ENCODE assay signal across 14 mouse cellular contexts in the genomic region with DNA sequence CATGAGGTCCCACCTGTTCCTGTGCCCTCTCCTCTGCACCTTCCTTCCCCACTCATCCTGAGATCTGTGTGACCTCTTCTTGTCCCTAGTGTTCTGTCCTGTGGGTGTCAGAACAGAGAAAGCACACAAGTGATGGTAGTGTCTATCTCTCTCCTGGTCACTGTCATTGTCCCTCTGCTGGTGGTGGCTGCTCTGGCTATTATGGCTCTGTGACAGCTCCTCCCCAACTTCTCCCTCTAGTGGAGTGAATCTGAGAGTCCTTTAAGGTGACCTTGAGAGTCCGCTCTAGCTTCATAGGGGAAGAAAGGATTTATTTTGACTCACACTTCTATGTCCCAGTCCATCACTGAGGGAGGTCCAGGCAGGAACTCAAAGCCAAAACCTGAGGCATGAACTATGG.
DNase-seq lines count a peak whose midpoint lies in the region; ATAC-seq and TF ChIP-seq lines count a peak whose summit lies in the region.
"Had no signal": no experiment of that assay in that cellular context is flagged by ENCODE, and none has a peak within 500 bp of the region (broad histone marks: within the 10 kb centered on the region; RNA-seq: fewer than 3 reads in every experiment).

No protein-coding gene starts in this region.

- H3K9me3 ChIP-seq in intestine, postnatal 0 days (ENCODE audit: control insufficient read depth) = no peaks in the 10 kb centered on the region
- no peaks in the 10 kb centered on the region for H3K9me3 ChIP-seq in intestine, embryonic 15.5 days
- no peaks in the 10 kb centered on the region for H3K9me3 ChIP-seq in midbrain, embryonic 11.5 days (ENCODE audit: control insufficient read depth, low read length)
- H3K9me3 ChIP-seq: G1E; lung, embryonic 15.5 days; midbrain, embryonic 12.5 days had no signal

- no peak overlapping the region for H3K4me2 ChIP-seq in intestine, postnatal 0 days (replicated peaks; ENCODE audit: low read depth)
- H3K4me2 ChIP-seq in intestine, embryonic 15.5 days (replicated peaks) = no peak overlapping the region
- no peak overlapping the region for H3K4me2 ChIP-seq in midbrain, embryonic 11.5 days
- H3K4me2 ChIP-seq: lung, embryonic 15.5 days; midbrain, embryonic 12.5 days had no signal

- H3K36me3 ChIP-seq in intestine, postnatal 0 days (ENCODE audit: control insufficient read depth, insufficient read depth) = no peaks in the 10 kb centered on the region
- no peaks in the 10 kb centered on the region for H3K36me3 ChIP-seq in intestine, embryonic 15.5 days
- no peaks in the 10 kb centered on the region for H3K36me3 ChIP-seq in spleen, adult 2 months (ENCODE audit: control insufficient read depth, insufficient read depth, low read length)
- H3K36me3 ChIP-seq in midbrain, embryonic 11.5 days (ENCODE audit: control insufficient read depth, insufficient read depth, low read length) = no peaks in the 10 kb centered on the region
- H3K36me3 ChIP-seq: G1E; lung, embryonic 15.5 days; midbrain, embryonic 12.5 days had no signal

- no peaks in the 10 kb centered on the region for H3K4me1 ChIP-seq in intestine, postnatal 0 days (replicated peaks; ENCODE audit: control insufficient read depth, insufficient read depth, low read length)
- H3K4me1 ChIP-seq in intestine, embryonic 15.5 days (replicated peaks) = 0 out of 2 replicates have a peak, but pooled peaks cover 4% of the 10 kb centered on the region
- H3K4me1 ChIP-seq in spleen, adult 2 months (ENCODE audit: control insufficient read depth, insufficient read depth, insufficient read length) = 0 out of 2 replicates have a peak, but pooled peaks cover 3% of the 10 kb centered on the region
- H3K4me1 ChIP-seq in bone marrow, adult 2 months (ENCODE audit: control insufficient read depth, insufficient read depth, low read length) = no peaks in the 10 kb centered on the region
- no peaks in the 10 kb centered on the region; the same call in 1 of the 2 replicates for H3K4me1 ChIP-seq in midbrain, embryonic 11.5 days (ENCODE audit: control insufficient read depth, insufficient read depth, low read length)

- peak; percentile 45 for TF ChIP-seq CTCF in intestine, postnatal 0 days (IDR thresholded peaks at IDR 0.05; ENCODE audit: low read depth)
- TF ChIP-seq CTCF in spleen, adult 2 months (IDR thresholded peaks at IDR 0.05; ENCODE audit: extremely low read depth, insufficient read depth, insufficient read length, insufficient replicate concordance) = peak; percentile 5; the same call in 1 of the 2 replicates
- TF ChIP-seq CTCF in bone marrow, adult 2 months (IDR thresholded peaks at IDR 0.05; ENCODE audit: control insufficient read depth, insufficient read depth, low read length) = peak; percentile 17; the same call in 1 of the 2 replicates

- no peak overlapping the region for H3K27ac ChIP-seq in intestine, postnatal 0 days (ENCODE audit: low read depth, low read length)
- H3K27ac ChIP-seq in intestine, embryonic 15.5 days = no peak overlapping the region
- H3K27ac ChIP-seq in spleen, adult 2 months (ENCODE audit: insufficient read depth, low read length) = no peak overlapping the region
- no peak overlapping the region for H3K27ac ChIP-seq in bone marrow, adult 2 months (ENCODE audit: control insufficient read depth, insufficient read depth, low read depth, low read length, poor library complexity)
- no peak overlapping the region for H3K27ac ChIP-seq in midbrain, embryonic 11.5 days (ENCODE audit: low read depth, low read length)
- H3K27ac ChIP-seq: lung, embryonic 15.5 days; midbrain, embryonic 12.5 days had no signal

- no peak for TF ChIP-seq POLR2A in spleen, adult 2 months (IDR thresholded peaks at IDR 0.05; ENCODE audit: low read depth, low read length)
- TF ChIP-seq POLR2A in bone marrow, adult 2 months (IDR thresholded peaks at IDR 0.05; ENCODE audit: borderline replicate concordance, control insufficient read depth, low read depth, low read length) = no peak

- H3K4me3 ChIP-seq in intestine, postnatal 0 days (ENCODE audit: low read depth, low read length) = no peak overlapping the region
- no peak overlapping the region for H3K4me3 ChIP-seq in intestine, embryonic 15.5 days (replicated peaks)
- no peak overlapping the region for H3K4me3 ChIP-seq in spleen, adult 2 months (ENCODE audit: extremely low read depth, insufficient read depth, insufficient read length)
- no peak overlapping the region for H3K4me3 ChIP-seq in bone marrow, adult 2 months (replicated peaks; ENCODE audit: control insufficient read depth, low read depth, low read length)
- no peak overlapping the region for H3K4me3 ChIP-seq in midbrain, embryonic 11.5 days (ENCODE audit: low read depth, low read length)
- H3K4me3 ChIP-seq: lung, embryonic 15.5 days; midbrain, embryonic 12.5 days had no signal

- H3K27me3 ChIP-seq in intestine, postnatal 0 days (replicated peaks; ENCODE audit: control insufficient read depth, insufficient read depth, low read length) = no peaks in the 10 kb centered on the region
- H3K27me3 ChIP-seq in intestine, embryonic 15.5 days (replicated peaks) = no peaks in the 10 kb centered on the region
- H3K27me3 ChIP-seq in spleen, adult 2 months (ENCODE audit: control insufficient read depth, insufficient read depth, low read length) = no peaks in the 10 kb centered on the region
- no peaks in the 10 kb centered on the region for H3K27me3 ChIP-seq in midbrain, embryonic 11.5 days (ENCODE audit: control insufficient read depth, insufficient read depth, low read length)
- H3K27me3 ChIP-seq: lung, embryonic 15.5 days had no signal

- ATAC-seq in intestine, postnatal 0 days = no peak
- ATAC-seq in intestine, embryonic 15.5 days = no peak
- ATAC-seq in midbrain, embryonic 11.5 days (ENCODE audit: low FRiP score) = no peak

- no peak overlapping the region for H3K9ac ChIP-seq in intestine, postnatal 0 days (ENCODE audit: low read depth, low read length)
- H3K9ac ChIP-seq in intestine, embryonic 15.5 days = no peak overlapping the region
- H3K9ac ChIP-seq in midbrain, embryonic 11.5 days (ENCODE audit: low read length) = no peak overlapping the region
- H3K9ac ChIP-seq: lung, embryonic 15.5 days; midbrain, embryonic 12.5 days had no signal

- WGBS in intestine, postnatal 0 days = 90% methylated on average over 1 of the region's 1 CpGs
- 93% methylated on average over 1 of the region's 1 CpGs for WGBS in intestine, embryonic 15.5 days
- WGBS in spleen, adult 2 months = 82% methylated on average over 1 of the region's 1 CpGs
- WGBS in bone marrow, adult 2 months = 88% methylated on average over 1 of the region's 1 CpGs
- 91% methylated on average over 1 of the region's 1 CpGs for WGBS in midbrain, embryonic 11.5 days

- no peak for DNase-seq in spleen, adult 2 months (ENCODE audit: low read depth in 1 of 2, low spot score in 2 of 2)
- DNase-seq in spleen, postnatal 4 days (ENCODE audit: low spot score in 2 of 2) = no peak
- DNase-seq in layer of hippocampus, postnatal 25 days (ENCODE audit: extremely low spot score in 1 of 2, low spot score in 1 of 2) = no peak
- no peak for DNase-seq in midbrain, embryonic 11.5 days (ENCODE audit: low spot score, missing footprints)
- DNase-seq: cerebellum, postnatal 10 days; heart, postnatal 4 days; kidney, adult 18-20 months; left cerebral cortex, postnatal 4 days had no signal
